Mouse (Mus musculus) stomach, embryonic 16.5 days (tissue): ENCODE results near the gene Cd28. TPM values are rescaled to one million over a fixed set of nuclear protein-coding genes. Genes with fewer than 3 reads are reported as not detected.
A peak's percentile ranks its signal among the peaks of the same experiment; 100 is the strongest.

Experiments used
- ATAC-seq: fragments of 200-750 bp; cut with Nextera tagmentation; 2 replicates; pipeline ENCODE4 v1.8.0; 2017; ENCODE audit warnings: moderate number of reproducible peaks, moderate TSS enrichment; ENCODE audit not compliant: insufficient read depth, low FRiP score
- H3K27ac ChIP-seq: fragments of 300-500 bp; sonication (generic); 2 replicates; pipeline ENCODE4 v1.5.1; 2014; ENCODE audit warnings: low read length
- H3K27me3 ChIP-seq: fragments of 300-500 bp; sonication (generic); 2 replicates; pipeline ENCODE4 v1.6.1; 2014; ENCODE audit warnings: low read length, control low read depth, mixed read lengths; ENCODE audit not compliant: control insufficient read depth, insufficient read depth
- H3K36me3 ChIP-seq: fragments of 300-500 bp; sonication (generic); 2 replicates; pipeline ENCODE4 v1.6.1; 2014; ENCODE audit warnings: low read length; ENCODE audit not compliant: control insufficient read depth, insufficient read depth
- H3K4me1 ChIP-seq: fragments of 300-500 bp; sonication (generic); 2 replicates; pipeline ENCODE4 v1.6.1; 2014; ENCODE audit warnings: low read length, control low read depth, mixed read lengths; ENCODE audit not compliant: control insufficient read depth, insufficient read depth
- H3K4me2 ChIP-seq: fragments of 300-500 bp; sonication (generic); 2 replicates; pipeline ENCODE4 v1.6.1; 2014; ENCODE audit warnings: low read depth, low read length, mixed read lengths
- H3K4me3 ChIP-seq: fragments of 300-500 bp; sonication (generic); replicated peaks from 2 replicates; pipeline ENCODE4 v1.5.1; 2014; ENCODE audit warnings: mild to moderate bottlenecking, low read length
- H3K9ac ChIP-seq: fragments of 300-500 bp; sonication (generic); 2 replicates; pipeline ENCODE4 v1.6.1; 2014; ENCODE audit warnings: low read length
- H3K9me3 ChIP-seq: fragments of 300-500 bp; sonication (generic); replicated peaks from 2 replicates; pipeline ENCODE4 v1.6.1; 2016; ENCODE audit warnings: low read length, control low read depth; ENCODE audit not compliant: control insufficient read depth
- WGBS: fragments of 180-500 bp; shearing (Covaris S2); extraction: QIAGEN DNeasy Blood & Tissue Kit; methylation state at CpG from one replicate; pipeline ENCODE4 v1.1.7; 2014; 5-methylcytosine and 5-hydroxymethylcytosine counted together
- polyA plus RNA-seq: library from polyadenylated mRNA; unstranded; fragments of >200 nt; fragmentation: Nextera tagmentation; extraction: Ambion mirVana; gene quantifications from 2 replicates; pipeline ENCODE4 v1.2.1, GENCODE M21; 2015

Cd28 gene
- polyA plus RNA-seq, 1 experiment from 2014 or later: 0.31 TPM

GRCm38 (mm10) chr1:60803128-60803824, 86.7 kb downstream of the Cd28 start:
- Histone ChIP-seq H3K27ac (no peak overlapping the region), H3K9ac (no peak overlapping the region), H3K9me3 (no peaks in the 10 kb centered on the region), H3K4me3 (no peak overlapping the region), H3K4me2 (no peak overlapping the region), H3K4me1 (no peaks in the 10 kb centered on the region), H3K27me3 (no peaks in the 10 kb centered on the region), H3K36me3 (no peaks in the 10 kb centered on the region)
- ATAC-seq: peak; percentile 33; the same call in 1 of the 2 replicates
- WGBS: 73% methylated on average over 4 of the region's 4 CpGs

GRCm38 (mm10) chr1:60803825-60804696, 87.5 kb downstream of the Cd28 start:
- WGBS: 76% methylated on average over 6 of the region's 6 CpGs
- Histone ChIP-seq H3K4me2 (no peak overlapping the region), H3K4me3 (no peak overlapping the region), H3K9me3 (no peaks in the 10 kb centered on the region), H3K27me3 (no peaks in the 10 kb centered on the region), H3K9ac (no peak overlapping the region), H3K27ac (no peak overlapping the region), H3K36me3 (no peaks in the 10 kb centered on the region), H3K4me1 (no peaks in the 10 kb centered on the region)
- no peak for ATAC-seq

- WGBS: 85% methylated on average over 1 of the region's 1 CpGs
- no peaks in the 10 kb centered on the region for H3K9me3 ChIP-seq
- H3K4me3 ChIP-seq: no peak overlapping the region
- H3K4me2 ChIP-seq: no peak overlapping the region
- H3K27me3 ChIP-seq: no peaks in the 10 kb centered on the region
- no peaks in the 10 kb centered on the region for H3K4me1 ChIP-seq
- no peak overlapping the region for H3K9ac ChIP-seq
- ATAC-seq: no peak
- no peak overlapping the region for H3K27ac ChIP-seq
- H3K36me3 ChIP-seq: no peaks in the 10 kb centered on the region
Measured at GRCm38 (mm10) chr1:60805178-60805577, 88.6 kb downstream of the Cd28 start.

GRCm38 (mm10) chr1:60807748-60808147, 91.1 kb downstream of the Cd28 start:
- Histone ChIP-seq H3K4me1 (no peaks in the 10 kb centered on the region), H3K36me3 (no peaks in the 10 kb centered on the region), H3K9me3 (no peaks in the 10 kb centered on the region), H3K4me2 (no peak overlapping the region), H3K27me3 (no peaks in the 10 kb centered on the region), H3K9ac (no peak overlapping the region), H3K27ac (no peak overlapping the region), H3K4me3 (no peak overlapping the region)
- no peak for ATAC-seq
- 98% methylated on average over 1 of the region's 1 CpGs for WGBS

- no peak overlapping the region for H3K4me3 ChIP-seq
- 80% methylated on average over 2 of the region's 2 CpGs for WGBS
- H3K9ac ChIP-seq: no peak overlapping the region
- ATAC-seq: no peak
- H3K27me3 ChIP-seq: no peaks in the 10 kb centered on the region
- no peak overlapping the region for H3K27ac ChIP-seq
- H3K4me1 ChIP-seq: no peaks in the 10 kb centered on the region
- no peak overlapping the region for H3K4me2 ChIP-seq
- no peaks in the 10 kb centered on the region for H3K9me3 ChIP-seq
- H3K36me3 ChIP-seq: no peaks in the 10 kb centered on the region
Measured at GRCm38 (mm10) chr1:60808466-60808865, 91.9 kb downstream of the Cd28 start.

GRCm38 (mm10) chr1:60809166-60809565, 92.6 kb downstream of the Cd28 start:
- Histone ChIP-seq H3K4me1 (no peaks in the 10 kb centered on the region), H3K4me3 (no peak overlapping the region), H3K9ac (no peak overlapping the region), H3K27me3 (no peaks in the 10 kb centered on the region), H3K9me3 (no peaks in the 10 kb centered on the region), H3K36me3 (no peaks in the 10 kb centered on the region), H3K4me2 (no peak overlapping the region), H3K27ac (no peak overlapping the region)
- ATAC-seq: no peak
- WGBS: 64% methylated on average over 12 of the region's 12 CpGs

- H3K36me3 ChIP-seq: no peaks in the 10 kb centered on the region
- H3K9me3 ChIP-seq: no peaks in the 10 kb centered on the region
- H3K4me3 ChIP-seq: no peak overlapping the region
- ATAC-seq: no peak
- no peaks in the 10 kb centered on the region for H3K4me1 ChIP-seq
- no peak overlapping the region for H3K27ac ChIP-seq
- no peak overlapping the region for H3K9ac ChIP-seq
- no peaks in the 10 kb centered on the region for H3K27me3 ChIP-seq
- no peak overlapping the region for H3K4me2 ChIP-seq
Measured at GRCm38 (mm10) chr1:60810821-60811220, 94.2 kb downstream of the Cd28 start.

- no peak for ATAC-seq
- Histone ChIP-seq H3K36me3 (no peaks in the 10 kb centered on the region), H3K4me1 (no peaks in the 10 kb centered on the region), H3K9me3 (no peaks in the 10 kb centered on the region), H3K27me3 (no peaks in the 10 kb centered on the region), H3K4me2 (no peak overlapping the region), H3K4me3 (no peak overlapping the region), H3K9ac (no peak overlapping the region), H3K27ac (no peak overlapping the region)
- 63% methylated on average over 1 of the region's 1 CpGs for WGBS
Measured at GRCm38 (mm10) chr1:60811998-60812397, 95.4 kb downstream of the Cd28 start.

GRCm38 (mm10) chr1:60813411-60813810, 96.8 kb downstream of the Cd28 start:
- no peak overlapping the region for H3K4me2 ChIP-seq
- no peaks in the 10 kb centered on the region for H3K9me3 ChIP-seq
- ATAC-seq: no peak
- WGBS: 77% methylated on average over 2 of the region's 2 CpGs
- no peak overlapping the region for H3K27ac ChIP-seq
- H3K4me3 ChIP-seq: no peak overlapping the region
- no peak overlapping the region for H3K9ac ChIP-seq
- no peaks in the 10 kb centered on the region for H3K4me1 ChIP-seq
- H3K27me3 ChIP-seq: no peaks in the 10 kb centered on the region
- no peaks in the 10 kb centered on the region for H3K36me3 ChIP-seq
